Mouse (Mus musculus) C2C12 (cell line): Measurements from ENCODE around the gene Dlgap1. TPM values are rescaled to one million over a fixed set of nuclear protein-coding genes. Genes with fewer than 3 reads are reported as not detected.

Source experiments
- H3K27me3 ChIP-seq: one replicate; pipeline ENCODE4 v1.6.1; 2011; ENCODE audit not compliant: control insufficient read depth, insufficient read depth, insufficient read length
- H3K36me3 ChIP-seq: one replicate; pipeline ENCODE4 v1.6.1; 2011; ENCODE audit not compliant: control insufficient read depth, insufficient read depth
- H3K4me3 ChIP-seq: one replicate; pipeline ENCODE4 v1.5.1; 2011; ENCODE audit warnings: mild to moderate bottlenecking, control low read depth; ENCODE audit not compliant: poor library complexity, insufficient read depth, severe bottlenecking
- H3K79me2 ChIP-seq: one replicate; pipeline ENCODE4 v1.6.1; 2011; ENCODE audit not compliant: control insufficient read depth, insufficient read depth
- H3K79me3 ChIP-seq: one replicate; pipeline ENCODE4 v1.6.1; 2011; ENCODE audit warnings: low read depth, control low read depth
- H3ac ChIP-seq: one replicate; pipeline ENCODE3; 2011; ENCODE audit warnings: low read depth; ENCODE audit not compliant: control insufficient read depth, insufficient read length
- CEBPB ChIP-seq: IDR thresholded peaks from one replicate; pipeline ENCODE4 v1.6.1; 2011; ENCODE audit warnings: low read depth, mild to moderate bottlenecking, control low read depth, moderate library complexity
- CTCF ChIP-seq: IDR thresholded peaks from one replicate; pipeline ENCODE4 v1.5.1; 2011; ENCODE audit not compliant: control insufficient read depth, insufficient read depth, insufficient read length
- FOSL1 ChIP-seq: IDR thresholded peaks from one replicate; pipeline ENCODE4 v1.8.0; 2011; ENCODE audit warnings: mild to moderate bottlenecking, low read length; ENCODE audit not compliant: poor library complexity, insufficient read depth, severe bottlenecking
- MAX ChIP-seq: IDR thresholded peaks from one replicate; pipeline ENCODE4 v1.6.1; 2011; ENCODE audit warnings: mild to moderate bottlenecking, control low read depth
- MYOD1 ChIP-seq: IDR thresholded peaks from one replicate; pipeline ENCODE4 v1.6.1; 2011; ENCODE audit warnings: low read depth; ENCODE audit not compliant: control insufficient read depth, insufficient read length
- MYOG ChIP-seq: IDR thresholded peaks from one replicate; pipeline ENCODE4 v1.6.1; 2011; ENCODE audit not compliant: control insufficient read depth, insufficient read length; ENCODE audit errors: extremely low read depth
- USF1 ChIP-seq: IDR thresholded peaks from one replicate; pipeline ENCODE4 v1.6.1; 2011; ENCODE audit warnings: low read depth, mild to moderate bottlenecking, control low read depth, moderate library complexity
- polyA plus RNA-seq: library from polyadenylated mRNA; unstranded; fragments of >200 nt; fragmentation: generic; extraction: Trizol; gene quantifications from one replicate; pipeline ENCODE4 v1.2.1, GENCODE M21; 2012; ENCODE audit warnings: missing spikeins

Gene Dlgap1
- polyA plus RNA-seq, 1 experiment: 0.22 TPM

DNA sequence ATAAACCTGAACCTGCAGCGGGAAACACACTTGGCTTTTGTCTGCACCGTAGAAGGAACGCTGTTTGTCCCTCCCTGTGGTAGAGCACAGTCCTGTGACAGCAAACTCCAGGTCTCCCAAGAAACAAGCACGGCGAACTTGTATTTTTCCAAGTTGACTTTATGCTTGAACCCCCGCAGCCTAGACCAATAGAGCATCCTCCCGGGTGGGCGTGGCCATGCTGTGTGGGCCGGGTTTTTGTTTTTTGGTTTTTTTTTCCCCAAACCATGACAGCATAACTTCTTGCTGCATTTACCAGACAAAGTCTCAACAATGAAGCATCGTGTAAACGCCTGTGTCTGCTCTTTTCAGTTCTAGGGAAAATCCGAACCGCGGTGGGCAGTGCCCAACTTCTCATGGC is 840.0 kb downstream of the Dlgap1 start:
- no peaks in the 10 kb centered on the region for H3K79me3 ChIP-seq
- H3K36me3 ChIP-seq: no peaks in the 10 kb centered on the region
- no peak overlapping the region for H3K4me3 ChIP-seq
- TF ChIP-seq MYOG (no peak), MYOD1 (no peak), CTCF (no peak), USF1 (no peak), CEBPB (no peak), FOSL1 (no peak), MAX (no peak)
- no peaks in the 10 kb centered on the region for H3K79me2 ChIP-seq
- H3ac ChIP-seq: no peak overlapping the region
- no peaks in the 10 kb centered on the region for H3K27me3 ChIP-seq

GRCm38 (mm10) chr17:70809776-70810175 is 840.9 kb downstream of the Dlgap1 start:
- Histone ChIP-seq H3ac (no peak overlapping the region), H3K79me2 (no peaks in the 10 kb centered on the region), H3K36me3 (no peaks in the 10 kb centered on the region), H3K27me3 (no peaks in the 10 kb centered on the region), H3K79me3 (no peaks in the 10 kb centered on the region), H3K4me3 (no peak overlapping the region)
- TF ChIP-seq MYOD1 (no peak), CTCF (no peak), MAX (no peak), MYOG (no peak), CEBPB (no peak), FOSL1 (no peak), USF1 (no peak)

DNA sequence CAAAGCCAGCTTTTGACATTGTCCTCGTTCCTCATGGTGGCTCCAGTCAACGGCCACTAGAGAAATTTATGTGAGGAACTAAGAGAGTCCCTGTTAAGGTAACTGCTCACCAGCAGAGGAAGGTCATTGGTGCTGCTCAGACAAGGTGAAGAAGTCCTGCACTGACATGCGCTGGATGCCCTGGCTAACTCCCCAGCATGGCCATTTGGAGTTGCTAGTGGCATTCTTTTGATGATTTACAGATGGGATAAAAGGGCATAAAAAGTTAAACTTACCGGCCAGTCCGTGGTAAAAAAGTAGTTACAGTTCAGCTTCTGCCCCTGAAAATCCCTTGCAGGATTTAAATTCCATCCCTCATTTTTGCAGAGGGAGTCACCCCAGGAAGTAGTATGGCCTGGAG is 841.9 kb downstream of the Dlgap1 start:
- TF ChIP-seq MAX (no peak), FOSL1 (no peak), CTCF (no peak), CEBPB (no peak), MYOG (no peak), MYOD1 (no peak), USF1 (no peak)
- H3K27me3 ChIP-seq: no peaks in the 10 kb centered on the region
- H3K79me2 ChIP-seq: no peaks in the 10 kb centered on the region
- no peak overlapping the region for H3K4me3 ChIP-seq
- no peak overlapping the region for H3ac ChIP-seq
- no peaks in the 10 kb centered on the region for H3K36me3 ChIP-seq
- H3K79me3 ChIP-seq: no peaks in the 10 kb centered on the region

GRCm38 (mm10) chr17:70815001-70815400 is 846.1 kb downstream of the Dlgap1 start:
- no peak overlapping the region for H3K4me3 ChIP-seq
- H3K36me3 ChIP-seq: no peaks in the 10 kb centered on the region
- no peaks in the 10 kb centered on the region for H3K79me3 ChIP-seq
- no peaks in the 10 kb centered on the region for H3K27me3 ChIP-seq
- no peak for TF ChIP-seq USF1
- no peak for TF ChIP-seq MYOG
- TF ChIP-seq MAX: no peak
- TF ChIP-seq CEBPB: no peak
- no peak for TF ChIP-seq CTCF
- no peak for TF ChIP-seq FOSL1
- TF ChIP-seq MYOD1: no peak
- no peak overlapping the region for H3ac ChIP-seq
- H3K79me2 ChIP-seq: no peaks in the 10 kb centered on the region

DNA sequence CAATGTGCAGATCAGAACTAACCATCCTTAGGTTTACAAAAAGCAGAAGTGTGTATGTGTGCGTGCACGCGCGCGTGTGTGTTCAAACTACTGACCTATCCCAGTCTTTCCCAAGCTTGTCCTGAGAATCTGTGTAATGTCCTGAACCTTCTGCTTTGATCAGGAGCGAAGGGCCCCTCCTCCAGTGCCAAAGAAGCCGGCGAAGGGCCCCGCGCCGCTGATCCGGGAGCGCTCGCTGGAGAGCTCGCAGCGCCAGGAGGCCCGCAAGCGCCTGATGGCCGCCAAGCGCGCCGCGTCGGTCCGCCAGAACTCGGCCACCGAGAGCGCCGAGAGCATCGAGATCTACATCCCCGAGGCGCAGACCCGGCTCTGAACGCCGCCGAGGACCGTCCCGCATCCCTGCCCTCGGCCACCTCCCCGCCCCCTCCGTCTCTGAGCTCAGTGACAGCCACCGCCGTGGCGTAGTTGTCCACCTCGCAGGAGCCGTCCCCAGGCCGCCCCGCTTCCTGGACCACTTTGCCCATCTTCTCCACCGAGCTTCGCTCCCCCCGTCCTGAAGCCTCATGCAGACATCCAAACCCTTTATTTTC is 849.1 kb downstream of the Dlgap1 start:
- Histone ChIP-seq H3K79me3 (no peaks in the 10 kb centered on the region), H3K36me3 (no peaks in the 10 kb centered on the region), H3K27me3 (no peaks in the 10 kb centered on the region), H3K79me2 (no peaks in the 10 kb centered on the region), H3K4me3 (no peak overlapping the region), H3ac (no peak overlapping the region)
- TF ChIP-seq MAX (no peak), MYOD1 (no peak), MYOG (no peak), CTCF (no peak), CEBPB (no peak), FOSL1 (no peak), USF1 (no peak)

- no peaks in the 10 kb centered on the region for H3K27me3 ChIP-seq
- H3K79me2 ChIP-seq: no peaks in the 10 kb centered on the region
- TF ChIP-seq FOSL1: no peak
- no peak for TF ChIP-seq MYOG
- no peak for TF ChIP-seq USF1
- no peak for TF ChIP-seq MAX
- no peak for TF ChIP-seq MYOD1
- no peak for TF ChIP-seq CTCF
- no peak for TF ChIP-seq CEBPB
- H3K79me3 ChIP-seq: no peaks in the 10 kb centered on the region
- H3K36me3 ChIP-seq: no peaks in the 10 kb centered on the region
- no peak overlapping the region for H3K4me3 ChIP-seq
- no peak overlapping the region for H3ac ChIP-seq
Measured at GRCm38 (mm10) chr17:70823083-70823482, 854.2 kb downstream of the Dlgap1 start.
